Mouse (Mus musculus) liver, adult 2 months (tissue): ENCODE results near the gene Olfml2b.

Experiments
- CTCF ChIP-seq: fragments of 200-500 bp; IDR thresholded peaks from 2 replicates; pipeline ENCODE4 v1.5.1; 2011; ENCODE audit warnings: low read depth, low read length, control low read depth
- POLR2A ChIP-seq: fragments of 200-500 bp; IDR thresholded peaks from 2 replicates; pipeline ENCODE4 v1.6.1; 2011; ENCODE audit warnings: low read length, control low read depth; ENCODE audit not compliant: insufficient read depth; ENCODE audit errors: extremely low read depth

GRCm38 (mm10) chr1:170651046-170651723 lies 6.9 kb downstream of the Olfml2b start:
- TF ChIP-seq POLR2A (no peak), CTCF (no peak)
